Mouse (Mus musculus): ENCODE data around the gene Tbx6.

Gene Tbx6

GRCm38 (mm10) chr7:126794271-126794605, 13.0 kb downstream of the Tbx6 start:
- DNase-seq (ENCODE audit: low spot score in 2 of 2) = no peak

- DNase-seq (ENCODE audit: low spot score in 2 of 2) = no peak
Observed at GRCm38 (mm10) chr7:126795387-126796317, 14.4 kb downstream of the Tbx6 start.

GRCm38 (mm10) chr7:126796350-126796932, 15.2 kb downstream of the Tbx6 start:
- DNase-seq (ENCODE audit: low spot score in 2 of 2) = no peak

- DNase-seq (ENCODE audit: low spot score in 2 of 2) = peak in 1 of 2 experiments; percentile 35
Observed at GRCm38 (mm10) chr7:126797411-126798126, 16.3 kb downstream of the Tbx6 start, which contains the start of gene Fam57b. Gene Fam57b (plus strand): TSS chr7:126797668.

- no peak for DNase-seq (ENCODE audit: low spot score in 2 of 2)
Observed at GRCm38 (mm10) chr7:126798127-126799049, 17.1 kb downstream of the Tbx6 start.

GRCm38 (mm10) chr7:126799050-126799467, 17.8 kb downstream of the Tbx6 start:
- DNase-seq (ENCODE audit: low spot score in 2 of 2) = peak; percentile 84 to 98

- peak in 1 of 2 experiments; percentile 74 for DNase-seq (ENCODE audit: low spot score in 2 of 2)
Observed at GRCm38 (mm10) chr7:126799468-126800268, 18.4 kb downstream of the Tbx6 start.

GRCm38 (mm10) chr7:126800269-126801056, 19.2 kb downstream of the Tbx6 start:
- DNase-seq (ENCODE audit: low spot score in 2 of 2) = no peak

GRCm38 (mm10) chr7:126801057-126801422, 19.8 kb downstream of the Tbx6 start:
- no peak for DNase-seq (ENCODE audit: low spot score in 2 of 2)

- no peak for DNase-seq (ENCODE audit: low spot score in 2 of 2)
Observed at GRCm38 (mm10) chr7:126802134-126802889, 21.0 kb downstream of the Tbx6 start.

- DNase-seq (ENCODE audit: low spot score in 2 of 2) = no peak
Observed at GRCm38 (mm10) chr7:126803181-126803580, 21.9 kb downstream of the Tbx6 start.

- no peak for DNase-seq (ENCODE audit: low spot score in 2 of 2)
Observed at GRCm38 (mm10) chr7:126803751-126804150, 22.5 kb downstream of the Tbx6 start.

GRCm38 (mm10) chr7:126806956-126807355, 25.7 kb downstream of the Tbx6 start:
- DNase-seq (ENCODE audit: low spot score in 2 of 2) = no peak

GRCm38 (mm10) chr7:126807405-126807804, 26.1 kb downstream of the Tbx6 start:
- DNase-seq (ENCODE audit: low spot score in 2 of 2) = no peak

- peak; percentile 79 to 81 for DNase-seq (ENCODE audit: low spot score in 2 of 2)
Observed at GRCm38 (mm10) chr7:126808703-126809455, 27.6 kb downstream of the Tbx6 start.

- DNase-seq (ENCODE audit: low spot score in 2 of 2) = no peak
Observed at GRCm38 (mm10) chr7:126809723-126810369, 28.6 kb downstream of the Tbx6 start.

- DNase-seq (ENCODE audit: low spot score in 2 of 2) = no peak
Observed at GRCm38 (mm10) chr7:126815726-126816222, 34.5 kb downstream of the Tbx6 start.
